Mouse (Mus musculus) forebrain, embryonic 14.5 days (tissue): Measurements from ENCODE around the gene Fabp3. TPM values are rescaled to one million over a fixed set of nuclear protein-coding genes. Genes with fewer than 3 reads are reported as not detected.

Source experiments
- ATAC-seq: fragments of 200-750 bp; cut with Nextera tagmentation; 2 replicates; pipeline ENCODE4 v1.8.0; 2017; ENCODE audit warnings: mild to moderate bottlenecking, moderate library complexity
- DNase-seq: peaks from one replicate; pipeline ENCODE4 v3.0.0-alpha.2; 2015; ENCODE audit warnings: low spot score
- H3K27ac ChIP-seq: fragments of 300-500 bp; sonication (generic); 2 replicates; pipeline ENCODE4 v1.5.1; 2014; ENCODE audit warnings: low read depth, mild to moderate bottlenecking, control low read depth, low read length, moderate library complexity
- H3K27me3 ChIP-seq: fragments of 300-500 bp; sonication (generic); replicated peaks from 2 replicates; pipeline ENCODE4 v1.6.1; 2014; ENCODE audit warnings: low read length, control low read depth, mixed read lengths; ENCODE audit not compliant: control insufficient read depth, insufficient read depth
- H3K36me3 ChIP-seq: fragments of 300-500 bp; sonication (generic); 2 replicates; pipeline ENCODE4 v1.6.1; 2014; ENCODE audit warnings: low read length, control low read depth; ENCODE audit not compliant: control insufficient read depth, insufficient read depth
- H3K4me1 ChIP-seq: fragments of 300-500 bp; sonication (generic); 2 replicates; pipeline ENCODE4 v1.6.1; 2014; ENCODE audit warnings: antibody characterized with exemption, low read length, control low read depth; ENCODE audit not compliant: control insufficient read depth, insufficient read depth
- H3K4me2 ChIP-seq: fragments of 300-500 bp; sonication (generic); 2 replicates; pipeline ENCODE4 v1.6.1; 2014; ENCODE audit warnings: mild to moderate bottlenecking, control low read depth, low read length
- H3K4me3 ChIP-seq: fragments of 300-500 bp; sonication (generic); 2 replicates; pipeline ENCODE4 v1.5.1; 2014; ENCODE audit warnings: low read depth, low read length, control low read depth
- H3K9ac ChIP-seq: fragments of 300-500 bp; sonication (generic); 2 replicates; pipeline ENCODE4 v1.6.1; 2014; ENCODE audit warnings: mild to moderate bottlenecking, low read length, control low read depth, moderate library complexity
- H3K9me3 ChIP-seq: fragments of 300-500 bp; sonication (generic); replicated peaks from 2 replicates; pipeline ENCODE4 v1.6.1; 2016; ENCODE audit warnings: low read length, control low read depth, mixed read lengths; ENCODE audit not compliant: control insufficient read depth
- WGBS: fragments of 180-500 bp; shearing (Covaris S2); extraction: QIAGEN DNeasy Blood & Tissue Kit; methylation state at CpG from one replicate; pipeline ENCODE4 v1.1.7; 2014; 5-methylcytosine and 5-hydroxymethylcytosine counted together
- polyA plus RNA-seq: library from polyadenylated mRNA; unstranded; fragments of >200 nt; fragmentation: Nextera tagmentation; extraction: Ambion mirVana; gene quantifications from 2 replicates; pipeline ENCODE4 v1.2.1, GENCODE M21; 2014

Gene Fabp3
- polyA plus RNA-seq, 1 experiment from 2014 or later: 107 TPM

GRCm38 (mm10) chr4:130313552-130313951 lies 5.2 kb downstream of the Fabp3 start:
- Histone ChIP-seq H3K9ac (no peak overlapping the region), H3K27me3 (peaks cover 14% of the 10 kb centered on the region), H3K36me3 (peaks cover 37% of the 10 kb centered on the region), H3K27ac (no peak overlapping the region), H3K4me2 (no peak overlapping the region), H3K9me3 (no peaks in the 10 kb centered on the region), H3K4me1 (no peaks in the 10 kb centered on the region), H3K4me3 (no peak overlapping the region)
- 89% methylated on average over 4 of the region's 4 CpGs for WGBS
- DNase-seq (no peak), ATAC-seq (no peak)

- DNase-seq (no peak), ATAC-seq (no peak)
- H3K9me3 ChIP-seq: no peaks in the 10 kb centered on the region
- H3K27ac ChIP-seq: no peak overlapping the region
- 0 out of 2 replicates have a peak, but pooled peaks cover 4% of the 10 kb centered on the region for H3K27me3 ChIP-seq
- no peaks in the 10 kb centered on the region for H3K4me1 ChIP-seq
- no peak overlapping the region for H3K4me2 ChIP-seq
- H3K9ac ChIP-seq: no peak overlapping the region; the same call in 1 of the 2 replicates
- WGBS: 83% methylated on average over 13 of the region's 13 CpGs
- H3K4me3 ChIP-seq: no peak overlapping the region
- H3K36me3 ChIP-seq: peaks cover 57% of the 10 kb centered on the region
Measured at GRCm38 (mm10) chr4:130315771-130316527, 7.6 kb downstream of the Fabp3 start.

GRCm38 (mm10) chr4:130316691-130317090 lies 8.3 kb downstream of the Fabp3 start:
- H3K4me1 ChIP-seq: no peaks in the 10 kb centered on the region
- 84% methylated on average over 10 of the region's 10 CpGs for WGBS
- no peak for ATAC-seq
- peaks cover 62% of the 10 kb centered on the region for H3K36me3 ChIP-seq
- H3K4me3 ChIP-seq: no peak overlapping the region
- H3K9ac ChIP-seq: no peak overlapping the region
- no peaks in the 10 kb centered on the region for H3K27me3 ChIP-seq
- no peak overlapping the region for H3K27ac ChIP-seq
- no peak for DNase-seq
- H3K4me2 ChIP-seq: no peak overlapping the region
- no peaks in the 10 kb centered on the region for H3K9me3 ChIP-seq

- Histone ChIP-seq H3K36me3 (peaks cover 75% of the 10 kb centered on the region), H3K4me2 (no peak overlapping the region), H3K9me3 (no peaks in the 10 kb centered on the region), H3K27ac (no peak overlapping the region), H3K4me3 (no peak overlapping the region), H3K9ac (no peak overlapping the region), H3K4me1 (no peaks in the 10 kb centered on the region), H3K27me3 (no peaks in the 10 kb centered on the region)
- 82% methylated on average over 3 of the region's 3 CpGs for WGBS
- no peak for DNase-seq
- no peak for ATAC-seq
Measured at GRCm38 (mm10) chr4:130318122-130318521, 9.7 kb downstream of the Fabp3 start.

GRCm38 (mm10) chr4:130319564-130319963 lies 11.2 kb downstream of the Fabp3 start:
- Histone ChIP-seq H3K27me3 (no peaks in the 10 kb centered on the region), H3K27ac (no peak overlapping the region), H3K4me3 (no peak overlapping the region), H3K4me2 (no peak overlapping the region), H3K9me3 (no peaks in the 10 kb centered on the region), H3K4me1 (no peaks in the 10 kb centered on the region), H3K9ac (no peak overlapping the region), H3K36me3 (peaks cover 75% of the 10 kb centered on the region)
- ATAC-seq (no peak), DNase-seq (no peak)
- WGBS: 83% methylated on average over 7 of the region's 7 CpGs

GRCm38 (mm10) chr4:130321640-130322039 lies 13.2 kb downstream of the Fabp3 start:
- H3K4me3 ChIP-seq: no peak overlapping the region
- no peaks in the 10 kb centered on the region for H3K9me3 ChIP-seq
- no peaks in the 10 kb centered on the region for H3K27me3 ChIP-seq
- peaks cover 79% of the 10 kb centered on the region for H3K36me3 ChIP-seq
- DNase-seq: no peak
- H3K4me1 ChIP-seq: no peaks in the 10 kb centered on the region
- no peak overlapping the region for H3K4me2 ChIP-seq
- ATAC-seq: no peak
- no peak overlapping the region for H3K27ac ChIP-seq
- H3K9ac ChIP-seq: no peak overlapping the region
- 93% methylated on average over 7 of the region's 7 CpGs for WGBS

- WGBS: 83% methylated on average over 7 of the region's 7 CpGs
- Histone ChIP-seq H3K4me3 (no peak overlapping the region), H3K9me3 (no peaks in the 10 kb centered on the region), H3K9ac (no peak overlapping the region), H3K4me2 (no peak overlapping the region), H3K27ac (no peak overlapping the region), H3K36me3 (peaks cover 87% of the 10 kb centered on the region), H3K27me3 (no peaks in the 10 kb centered on the region), H3K4me1 (no peaks in the 10 kb centered on the region)
- DNase-seq (no peak), ATAC-seq (no peak)
Measured at GRCm38 (mm10) chr4:130322567-130322966, 14.2 kb downstream of the Fabp3 start.

- H3K4me1 ChIP-seq: no peaks in the 10 kb centered on the region
- no peaks in the 10 kb centered on the region for H3K9me3 ChIP-seq
- DNase-seq (no peak), ATAC-seq (no peak)
- 84% methylated on average over 1 of the region's 1 CpGs for WGBS
- H3K27ac ChIP-seq: no peak overlapping the region
- H3K36me3 ChIP-seq: peaks cover 87% of the 10 kb centered on the region
- no peak overlapping the region for H3K4me2 ChIP-seq
- H3K4me3 ChIP-seq: no peak overlapping the region
- H3K27me3 ChIP-seq: no peaks in the 10 kb centered on the region
- H3K9ac ChIP-seq: no peak overlapping the region
Measured at GRCm38 (mm10) chr4:130323165-130323564, 14.8 kb downstream of the Fabp3 start.

GRCm38 (mm10) chr4:130323607-130324006 lies 15.2 kb downstream of the Fabp3 start:
- no peak for DNase-seq
- ATAC-seq: no peak
- Histone ChIP-seq H3K27ac (no peak overlapping the region), H3K36me3 (peaks cover 86% of the 10 kb centered on the region), H3K4me3 (no peak overlapping the region), H3K4me2 (no peak overlapping the region), H3K4me1 (no peaks in the 10 kb centered on the region), H3K9me3 (no peaks in the 10 kb centered on the region), H3K9ac (no peak overlapping the region), H3K27me3 (no peaks in the 10 kb centered on the region)
- 65% methylated on average over 5 of the region's 5 CpGs for WGBS
